Mouse (Mus musculus) layer of hippocampus, adult 18-20 months (tissue): ENCODE results near the gene Cmtm6. TPM values are rescaled to one million over a fixed set of nuclear protein-coding genes. Genes with fewer than 3 reads are reported as not detected.

ENCODE experiments used
- DNase-seq, 2 experiments: peaks; one replicate each; pipeline ENCODE4 v3.0.0; 2022; ENCODE audit warnings: low spot score in 2 of 2
- total RNA-seq, 2 experiments: library from RNA; stranded (reverse); gene quantifications; 2 replicates each; pipeline ENCODE4 v1.2.3; 2021

The Cmtm6 gene
- total RNA-seq, 2 experiments from 2014 or later, result 20.4 to 21.1 TPM

DNA sequence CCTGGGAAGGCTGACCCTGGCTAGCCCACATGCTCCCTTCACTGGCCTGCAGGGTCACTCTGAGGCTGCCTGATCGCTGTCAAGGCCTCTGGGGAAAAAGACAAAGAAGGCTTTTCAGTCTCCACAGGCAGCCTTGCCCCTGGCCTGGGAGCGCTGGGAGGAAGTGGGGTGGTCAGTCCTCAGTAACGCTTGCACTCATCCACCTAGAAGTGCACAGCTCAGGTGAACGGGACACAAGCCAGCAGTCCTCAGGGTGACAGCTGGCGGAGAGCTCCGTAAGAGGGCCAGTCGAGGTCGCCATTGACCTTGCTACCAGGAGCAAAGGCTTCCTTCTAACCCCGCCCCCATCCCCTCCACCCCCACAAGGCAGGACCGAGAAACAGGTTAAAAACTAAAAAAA is 37.1 kb downstream of the Cmtm6 start:
- DNase-seq, result no peak

DNA sequence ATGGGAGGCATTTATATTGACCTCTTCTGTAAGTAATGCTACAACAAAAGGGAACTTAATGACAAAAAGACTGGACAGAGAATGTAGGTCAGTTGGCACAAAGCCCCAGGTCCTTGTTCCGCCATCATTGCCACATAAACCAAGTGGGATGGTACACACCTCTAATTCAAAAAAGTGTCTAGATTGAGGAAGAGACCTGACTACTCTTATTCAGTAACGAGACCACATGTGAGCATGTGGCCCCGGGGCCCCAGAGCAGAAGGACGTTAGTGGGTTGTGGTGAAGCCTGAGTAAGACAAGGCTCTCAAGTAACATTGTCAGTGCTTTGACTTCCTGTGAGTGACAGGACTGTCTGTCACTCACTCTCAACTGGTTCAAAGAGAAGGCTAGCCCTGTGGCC is 39.3 kb downstream of the Cmtm6 start:
- DNase-seq, result no peak

DNA sequence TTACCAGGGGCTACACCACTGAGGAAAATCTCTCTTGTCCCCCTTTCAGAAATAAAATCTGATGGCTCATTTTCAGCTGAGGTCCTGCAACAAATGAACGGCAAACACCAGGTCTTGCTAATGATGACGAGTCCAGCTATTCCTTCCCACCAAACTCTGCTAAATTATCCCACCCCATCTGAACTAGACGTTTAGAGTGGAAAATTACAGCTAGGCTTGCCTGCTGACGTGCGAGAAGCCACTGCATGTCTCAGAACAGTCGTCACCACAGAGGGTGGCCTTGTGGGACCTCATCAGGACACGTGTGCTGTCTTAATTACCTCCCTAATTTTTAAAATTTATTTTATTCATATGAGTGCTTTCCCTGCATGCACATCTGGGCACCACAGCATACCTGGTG is 40.6 kb downstream of the Cmtm6 start:
- no peak for DNase-seq

DNA sequence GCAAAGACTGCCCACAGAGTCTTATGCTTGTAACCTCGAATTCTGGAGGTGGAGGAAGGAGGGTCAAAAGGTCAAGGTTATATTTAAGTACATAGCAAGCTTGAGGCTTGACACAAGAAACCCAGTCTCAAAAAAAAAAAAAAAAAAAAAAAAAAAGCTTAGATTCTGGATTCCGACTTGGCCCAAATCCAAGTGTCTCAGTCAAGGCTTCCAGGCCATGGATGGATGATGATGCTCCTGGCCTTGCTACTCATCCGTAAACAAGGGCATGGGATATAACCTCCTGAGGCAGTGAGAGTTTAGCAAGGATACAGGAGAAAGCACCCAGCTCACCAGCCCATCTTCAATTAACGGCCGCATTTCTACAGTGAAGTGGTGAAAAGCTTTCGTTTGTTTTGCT is 43.7 kb downstream of the Cmtm6 start:
- DNase-seq, result no peak

DNA sequence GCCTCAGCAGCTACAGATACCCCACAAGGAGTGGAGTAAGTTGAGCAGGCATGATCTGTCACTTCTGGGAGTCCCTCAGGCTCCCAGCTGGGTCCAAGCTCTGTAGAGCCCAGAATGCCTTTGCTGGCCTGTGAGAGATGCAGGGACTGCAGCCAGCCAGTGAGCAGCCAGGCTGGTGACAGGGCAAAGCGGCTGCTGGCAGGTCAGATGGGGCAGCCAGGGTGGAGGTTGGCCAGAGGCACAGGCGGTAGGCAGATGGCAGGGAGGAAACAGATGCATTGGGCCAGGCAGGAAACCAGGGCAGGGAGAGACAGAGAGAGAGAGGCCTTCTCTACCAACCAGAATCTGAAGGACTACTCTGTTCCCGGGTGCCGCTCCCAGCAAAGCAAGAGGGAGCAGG is 44.4 kb downstream of the Cmtm6 start:
- no peak for DNase-seq

DNA sequence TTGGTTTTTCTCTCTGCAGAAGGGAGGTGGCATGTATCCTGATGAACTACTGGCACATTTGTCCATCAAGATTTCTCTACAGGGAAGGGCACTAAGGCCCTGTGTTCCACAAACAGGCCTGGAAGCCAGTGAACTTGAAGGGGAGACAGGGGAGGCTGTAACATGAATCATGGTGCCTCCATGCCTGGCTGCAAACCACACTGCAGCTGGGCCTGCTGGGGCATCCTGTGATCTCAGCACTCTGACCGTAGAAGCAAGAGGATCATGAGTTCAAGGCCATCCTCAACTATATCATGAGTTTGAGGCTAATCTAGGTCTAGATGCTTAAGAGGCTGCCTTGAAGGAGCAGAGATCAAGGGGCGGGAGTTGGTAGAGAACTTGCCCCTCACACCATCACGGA is 45.4 kb downstream of the Cmtm6 start:
- DNase-seq, result no peak

DNA sequence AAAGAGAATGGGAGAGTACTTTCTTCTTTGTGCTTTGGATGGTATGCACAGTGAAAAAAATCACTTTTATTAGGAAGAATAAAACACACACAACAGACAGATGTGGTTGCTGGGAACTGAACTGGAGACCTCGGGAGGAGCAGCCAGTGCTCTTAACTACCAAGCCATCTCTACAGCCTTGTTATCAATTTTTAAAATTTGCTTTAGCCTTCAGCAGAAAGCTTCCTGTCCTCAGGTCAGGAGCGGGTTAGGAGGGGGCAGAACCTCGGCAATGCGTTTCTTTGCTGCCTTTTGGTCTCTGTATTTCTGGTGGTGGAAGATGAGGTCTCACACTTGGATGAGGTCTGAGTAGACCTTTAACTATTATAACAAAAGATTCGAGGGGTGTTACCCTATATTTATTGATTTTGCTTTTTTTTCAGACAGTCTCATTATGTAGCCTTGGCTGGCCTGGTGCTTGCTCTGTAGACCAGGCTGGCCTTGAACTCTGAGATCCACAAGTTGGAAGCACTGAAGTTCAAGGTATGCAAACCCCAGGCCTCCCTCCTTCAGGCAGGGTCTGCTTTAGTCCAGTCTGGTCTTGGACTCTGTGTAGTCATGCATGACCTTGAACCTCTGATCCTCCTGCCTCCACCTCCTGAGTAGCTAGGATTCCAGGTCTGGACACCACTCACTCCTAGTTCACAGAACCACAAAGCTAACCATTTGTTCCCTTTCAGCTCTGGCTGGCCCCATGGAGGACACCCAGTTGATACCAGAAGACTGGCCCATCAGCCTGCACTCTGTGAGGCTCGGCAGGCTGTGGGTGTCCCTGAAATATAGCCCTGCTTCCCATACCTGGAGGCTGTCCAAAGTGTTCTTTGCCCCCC is 46.5 kb downstream of the Cmtm6 start:
- DNase-seq, result no peak

DNA sequence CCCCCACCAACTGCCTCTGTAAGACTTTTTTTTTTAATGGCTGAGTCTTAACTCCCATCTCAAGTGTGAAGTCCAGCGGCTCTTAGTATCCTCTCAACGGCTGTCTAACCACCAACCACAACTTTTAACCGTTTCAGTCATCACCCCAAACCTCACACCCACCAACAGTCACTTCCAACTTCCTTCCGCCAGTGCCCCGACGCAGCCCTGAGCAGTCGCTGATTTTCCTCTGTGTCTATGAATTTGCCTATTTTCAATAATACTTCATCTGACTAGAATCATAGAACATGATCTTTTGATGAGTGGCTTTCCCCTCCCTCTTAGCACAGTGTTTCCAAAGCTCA is 47.1 kb downstream of the Cmtm6 start:
- DNase-seq, result no peak

DNA sequence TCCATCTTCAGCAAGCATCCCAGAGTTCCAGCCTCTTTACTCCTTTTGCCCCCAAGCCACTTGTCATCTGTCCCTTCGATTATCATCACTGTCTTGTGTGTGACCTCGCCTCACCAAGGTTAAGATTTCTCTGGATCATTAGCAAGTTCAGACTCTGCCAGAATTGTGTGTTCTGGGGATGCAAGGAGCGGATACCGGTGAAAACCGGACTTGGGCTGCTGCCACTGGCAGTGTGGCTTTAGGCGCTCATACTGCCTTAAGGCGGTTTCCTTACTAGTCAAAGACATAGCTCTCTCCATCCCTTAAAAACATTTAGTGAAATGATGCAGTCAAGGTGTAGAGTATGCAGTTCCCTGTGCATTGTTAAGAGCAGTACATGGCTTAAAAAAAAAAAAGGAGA is 48.0 kb downstream of the Cmtm6 start:
- DNase-seq, result no peak

DNA sequence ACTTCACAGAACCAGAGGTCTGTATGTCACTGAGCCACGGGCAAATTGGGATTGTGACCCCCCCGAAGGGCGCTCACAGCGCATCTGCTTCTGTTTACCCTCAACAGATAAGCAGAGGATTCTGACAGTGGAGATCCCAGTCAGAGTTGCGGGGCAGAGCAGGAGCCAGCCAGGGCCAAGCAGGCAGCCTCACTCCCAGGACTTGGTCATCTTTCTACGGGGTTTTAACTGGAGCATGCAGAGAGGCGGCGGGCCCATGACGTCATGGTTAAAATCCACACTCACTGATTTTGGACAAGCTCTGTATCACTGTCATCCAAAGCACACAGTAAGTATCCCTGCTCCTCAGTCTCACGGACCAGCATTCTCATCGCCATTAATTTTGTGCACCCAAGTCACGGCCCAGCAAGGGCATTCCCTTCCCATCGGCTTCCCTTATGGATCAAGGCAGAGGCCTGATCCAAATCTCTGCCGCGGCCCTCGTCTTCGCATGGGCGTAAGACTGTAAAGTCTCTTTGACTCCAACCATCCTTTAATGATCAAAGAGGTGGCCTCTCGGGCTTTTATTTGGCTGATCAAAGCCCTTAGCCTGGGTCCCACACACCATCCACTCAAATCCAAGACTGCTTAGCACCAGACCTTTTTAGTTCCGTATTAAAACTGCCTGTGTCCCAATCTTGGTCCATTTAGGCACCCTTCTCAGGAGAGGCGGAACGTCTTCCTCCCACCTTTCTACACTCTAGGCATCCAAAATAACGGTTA is 49.2 kb downstream of the Cmtm6 start:
- DNase-seq, result no peak

DNA sequence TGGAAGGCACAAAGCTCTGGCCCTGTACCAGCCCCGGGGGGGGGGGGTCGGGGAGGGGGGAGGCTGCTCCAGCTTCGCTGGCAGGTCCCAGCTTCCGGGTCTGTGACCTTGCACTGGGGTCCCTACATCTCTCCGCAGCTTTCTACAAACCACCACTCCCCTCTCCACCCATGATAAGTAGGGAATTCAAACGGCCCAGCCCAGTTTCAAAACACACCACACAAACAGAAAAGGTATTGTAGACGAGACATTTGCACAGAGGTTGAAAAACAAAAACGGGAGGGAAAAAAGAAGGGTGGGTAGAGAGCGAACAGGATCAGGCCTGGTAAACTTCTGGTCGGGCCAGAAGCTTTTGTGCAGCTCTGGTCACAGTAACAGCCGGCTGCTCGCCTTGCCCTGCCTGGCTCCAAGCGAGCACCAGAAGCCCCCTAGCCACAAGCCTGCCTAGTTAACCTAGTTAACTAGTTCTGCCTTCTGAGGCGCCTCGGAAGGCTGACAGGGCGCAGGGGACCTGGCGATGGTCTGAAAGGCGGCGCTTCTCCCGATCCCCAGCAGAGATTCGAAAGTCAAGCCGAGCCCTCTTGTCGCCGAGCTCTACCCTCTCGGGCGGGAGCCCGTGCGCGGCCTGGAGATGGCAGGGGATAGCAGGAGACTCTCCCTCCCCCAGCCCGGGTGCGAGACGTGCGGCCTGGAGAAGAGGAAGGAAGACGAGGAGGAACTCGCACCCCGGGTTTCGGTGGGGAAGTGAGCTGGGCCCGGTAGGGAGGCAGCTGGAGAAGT is 50.0 kb downstream of the Cmtm6 start:
- DNase-seq, result peak in 1 of 2 experiments; percentile 26

DNA sequence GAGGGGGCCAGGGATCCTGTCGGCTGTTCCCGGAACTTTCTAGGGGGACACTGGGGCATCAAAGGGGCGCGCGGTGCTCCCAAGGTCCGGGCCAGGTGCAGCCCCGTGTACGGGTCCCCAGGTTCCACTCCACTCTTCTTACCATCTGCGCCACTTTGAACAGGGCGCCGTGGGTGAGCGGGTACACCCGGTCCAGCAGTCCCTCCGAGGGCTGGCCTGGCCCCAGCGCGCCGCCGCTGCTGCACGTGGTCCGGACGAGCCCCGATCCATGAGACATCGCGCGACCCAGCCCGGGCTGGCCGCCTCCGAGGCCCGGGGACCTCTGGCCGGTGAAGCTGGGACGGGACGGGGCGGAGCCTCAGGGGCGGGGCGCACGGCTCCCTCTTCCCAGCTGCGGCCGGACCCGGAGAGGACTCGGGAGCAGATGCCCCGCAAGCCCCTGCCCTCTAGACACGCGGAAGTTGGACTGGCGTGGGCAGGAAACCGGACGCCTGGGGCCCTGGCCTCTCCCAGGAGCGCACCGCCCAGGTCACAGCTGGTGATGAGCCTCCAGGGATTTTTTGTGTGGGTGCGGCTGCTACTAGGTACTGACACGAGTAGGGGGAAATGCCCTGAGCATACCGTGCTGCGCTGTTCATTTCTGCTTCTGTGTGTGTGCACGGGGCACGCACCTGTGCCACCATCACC is 50.8 kb downstream of the Cmtm6 start, which contains the start of gene Cmtm7:
TSS of gene Cmtm7 (minus strand) at position 331 of the 687 bp plus-strand sequence.
- peak in 1 of 2 experiments; percentile 10 for DNase-seq

DNA sequence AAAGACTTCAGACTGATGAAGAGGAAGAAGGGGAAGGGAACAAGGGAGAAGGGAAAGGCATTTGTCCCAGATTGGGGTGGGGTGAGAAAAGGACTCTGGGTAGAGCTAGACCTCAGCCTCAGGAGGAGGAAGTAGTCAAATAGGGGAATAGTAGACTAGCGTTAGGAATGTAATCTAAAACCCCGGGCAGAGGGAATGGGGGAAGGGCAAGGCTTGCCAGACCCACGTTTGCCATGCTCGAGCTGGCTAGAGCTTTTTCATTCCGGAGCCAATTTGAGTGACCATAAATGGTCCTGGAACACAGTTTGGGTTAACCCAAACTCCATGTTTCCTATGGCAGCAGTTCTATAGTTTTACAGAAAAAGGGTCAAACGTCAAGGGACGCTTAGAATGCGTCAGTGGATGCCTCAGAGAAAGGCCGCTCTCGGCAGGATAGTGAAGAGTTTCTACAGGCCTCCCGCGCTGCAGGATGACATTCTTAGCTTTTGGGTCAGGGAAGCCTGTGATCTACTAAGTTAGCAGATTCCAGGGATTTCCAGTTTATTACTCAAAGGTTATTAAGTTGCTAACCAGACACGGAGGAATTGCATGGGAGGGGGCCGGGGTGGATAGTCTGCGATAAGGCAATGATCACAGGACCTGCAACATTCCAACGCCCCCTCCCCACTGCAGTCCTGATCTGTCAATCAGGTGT is 54.7 kb downstream of the Cmtm6 start:
- no peak for DNase-seq

DNA sequence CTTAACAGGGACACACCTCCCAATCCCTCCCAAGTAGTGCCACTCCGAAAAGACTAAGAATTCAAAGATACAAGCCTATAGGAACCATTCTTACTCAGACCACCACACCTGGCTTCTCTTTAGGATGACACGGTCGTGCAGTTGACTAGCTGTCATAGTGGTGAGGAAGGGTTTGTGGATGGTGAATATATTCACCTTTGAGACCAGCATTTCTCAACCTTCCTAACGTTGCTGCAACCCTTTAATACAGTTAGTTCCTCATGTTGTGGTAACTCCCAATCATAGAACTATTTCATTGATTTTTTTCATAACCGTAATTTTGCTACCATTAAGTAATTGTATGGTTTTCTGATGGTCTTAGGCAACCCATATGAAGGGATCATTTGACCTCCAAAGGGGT is 56.2 kb downstream of the Cmtm6 start:
- DNase-seq, result no peak

DNA sequence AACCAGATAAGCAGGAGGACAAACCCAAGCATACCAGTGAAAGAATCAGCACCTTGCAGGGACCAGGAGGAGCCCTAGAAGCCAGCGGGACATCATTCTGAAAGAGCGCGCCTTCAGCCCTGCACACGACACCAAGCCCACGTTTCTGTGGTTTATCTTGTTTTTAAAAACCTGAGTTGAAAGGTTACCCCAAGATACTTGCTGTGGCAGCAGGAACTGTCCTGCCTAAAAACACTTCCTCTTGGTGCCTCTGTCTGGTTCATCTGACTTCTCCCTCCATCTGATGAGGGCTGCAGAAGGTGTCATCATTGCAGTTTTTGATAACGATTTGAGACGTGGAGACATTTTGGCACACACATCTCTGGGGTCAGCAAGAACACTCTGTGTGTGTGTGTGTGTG is 56.8 kb downstream of the Cmtm6 start:
- DNase-seq, result no peak

DNA sequence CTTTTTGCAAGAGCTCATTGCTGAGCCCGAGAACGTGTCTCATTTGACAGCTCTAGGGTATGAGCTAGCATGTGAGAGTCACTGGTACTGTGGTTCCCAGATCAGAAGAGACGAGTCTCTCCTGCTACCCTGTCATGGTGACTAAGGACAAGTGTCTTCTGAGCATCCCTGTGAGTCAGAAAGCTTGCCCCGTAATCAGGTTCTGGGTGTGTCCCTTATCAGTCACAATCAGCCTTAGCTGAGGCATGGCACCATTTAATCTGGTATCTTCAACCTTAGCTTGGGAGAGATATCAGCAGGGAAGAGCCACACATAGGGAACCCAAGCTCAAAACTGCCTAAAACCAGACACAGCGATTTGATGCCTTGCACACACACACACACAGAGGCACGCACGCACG is 57.8 kb downstream of the Cmtm6 start:
- no peak for DNase-seq

DNA sequence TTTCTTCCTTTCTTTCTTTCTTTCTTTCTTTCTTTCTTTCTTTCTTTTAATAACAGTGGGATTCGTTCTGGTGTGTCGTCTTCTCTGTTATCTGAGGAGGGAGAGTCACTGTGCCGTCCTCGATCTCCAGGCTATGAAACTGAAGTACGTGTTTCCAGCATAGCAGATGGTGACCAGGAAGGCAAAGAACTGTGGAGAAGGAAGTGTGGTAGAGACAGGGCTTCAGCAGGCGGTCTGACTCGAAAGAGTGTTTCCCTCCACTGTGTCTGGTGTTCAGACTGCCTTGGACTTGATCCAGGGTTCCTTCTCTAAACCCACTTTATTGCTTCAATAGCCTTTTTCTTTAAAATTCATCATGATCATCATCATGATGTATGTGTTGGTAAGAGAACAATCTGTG is 58.6 kb downstream of the Cmtm6 start:
- DNase-seq, result peak in 1 of 2 experiments; percentile 20

DNA sequence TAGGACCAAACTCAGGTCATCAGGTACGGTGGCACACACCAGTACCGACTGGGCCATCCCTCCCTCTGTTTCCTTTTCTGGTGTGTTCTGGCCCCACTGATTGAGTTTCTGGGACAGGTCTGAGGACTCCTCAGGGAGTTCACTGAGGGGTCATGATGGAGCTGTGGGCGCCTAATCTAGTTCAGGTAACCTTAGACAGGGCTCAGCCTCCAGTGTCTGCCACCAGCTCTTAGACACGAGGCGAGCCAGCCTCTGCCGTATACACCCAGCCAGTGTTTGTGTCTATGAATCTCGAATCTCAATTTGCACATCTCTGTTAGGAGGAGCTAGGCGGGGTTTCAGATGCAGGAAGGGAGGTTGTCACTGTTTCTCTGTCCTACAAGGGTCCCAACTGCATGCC is 59.1 kb downstream of the Cmtm6 start:
- DNase-seq, result no peak

DNA sequence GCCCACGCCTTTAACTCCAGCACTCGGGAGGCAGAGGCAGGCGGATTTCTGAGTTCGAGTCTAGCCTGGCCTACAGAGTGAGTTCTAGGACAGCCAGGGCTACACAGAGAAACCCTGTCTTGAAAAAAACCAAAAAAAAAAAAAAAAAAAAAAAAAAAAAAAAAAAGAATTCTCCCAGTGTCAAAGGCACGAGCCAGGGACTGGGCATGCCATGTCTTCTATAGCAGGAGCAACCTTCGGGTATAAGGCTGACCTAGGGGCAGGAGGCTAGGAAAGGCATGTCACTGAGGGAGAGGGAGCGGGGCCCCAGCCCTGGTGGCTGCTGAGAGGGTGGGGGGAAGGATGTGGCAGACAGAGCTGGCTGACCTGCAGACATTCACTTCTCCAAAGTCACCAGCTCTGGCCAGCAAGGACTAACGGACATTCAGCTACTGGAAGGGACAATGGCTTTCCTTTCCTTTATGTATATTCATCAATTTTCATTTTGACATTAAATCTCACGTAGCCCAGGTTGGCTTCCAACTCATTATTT is 62.9 kb downstream of the Cmtm6 start:
- DNase-seq, result no peak

DNA sequence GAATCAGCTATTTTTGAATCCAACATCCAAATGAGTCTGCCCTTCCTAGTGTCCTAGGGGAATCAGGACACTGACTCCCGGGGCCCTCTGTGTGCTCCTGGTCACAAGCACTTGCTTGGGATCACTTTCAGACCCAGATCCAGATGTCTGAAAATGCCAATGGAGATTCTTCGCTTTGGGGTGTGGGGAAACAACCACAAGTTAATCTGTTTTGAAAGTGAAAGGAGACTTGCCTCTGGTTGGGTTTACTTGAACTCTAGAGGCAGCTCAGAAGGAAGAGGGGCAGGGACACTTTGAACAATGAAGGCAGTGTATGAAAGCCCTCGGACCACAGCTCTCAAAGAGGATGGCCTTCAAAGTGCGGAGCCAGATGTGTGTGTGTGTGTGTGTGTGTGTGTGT is 63.6 kb downstream of the Cmtm6 start:
- DNase-seq, result no peak
